Mouse (Mus musculus) kidney, adult 8-10 months (tissue): ENCODE results near the gene Klf11.
"Not testable (repeated sequence)": the region's sequence is repeated elsewhere in the genome, so short reads cannot be mapped to it uniquely, and the experiment has no call there.

Experiments used
- DNase-seq, 2 experiments: peaks; one replicate each; pipeline ENCODE4 v3.0.0; 2022

Gene Klf11

DNA sequence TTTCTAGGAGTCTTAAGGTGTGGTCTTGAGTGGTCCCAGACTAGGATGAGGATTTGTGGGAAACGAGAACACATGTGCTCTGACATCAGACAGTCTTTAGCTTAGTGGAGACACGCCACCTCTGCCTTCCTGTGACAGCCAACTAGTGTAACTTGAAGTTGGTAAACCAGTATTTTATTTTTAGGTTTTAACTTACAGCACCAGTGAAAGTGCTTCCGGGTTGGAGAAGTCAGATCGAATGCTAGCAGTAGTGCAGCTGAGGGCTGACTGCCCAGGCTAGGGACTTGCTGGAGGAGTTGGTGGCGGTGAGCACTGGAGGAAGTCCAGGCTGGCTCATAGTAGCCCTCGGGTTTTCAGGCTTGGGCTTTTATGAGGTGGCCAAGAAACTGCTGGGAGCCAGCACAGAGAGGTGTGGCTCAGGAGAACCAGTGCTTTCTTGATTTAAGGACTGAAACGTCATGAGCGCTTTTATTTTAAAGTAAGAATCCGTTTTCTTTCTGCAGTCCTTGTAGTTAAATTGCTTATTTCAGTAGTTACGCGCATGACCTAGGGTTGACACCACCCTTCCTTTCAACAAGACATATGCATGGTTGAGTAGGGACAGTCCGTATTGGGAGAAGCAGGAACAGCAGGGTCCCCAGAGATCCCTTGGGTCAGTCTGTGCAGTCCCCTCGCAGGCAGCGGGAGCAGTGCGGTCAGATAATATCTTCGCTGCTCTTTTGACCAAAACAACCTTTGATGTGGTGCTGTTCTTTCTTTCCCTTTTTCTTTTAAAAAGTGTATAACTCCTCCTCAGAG lies 3.2 kb downstream of the Klf11 start:
- no peak for DNase-seq

- DNase-seq = no peak
Measured at GRCm38 (mm10) chr12:24656436-24656835, 5.4 kb downstream of the Klf11 start.

DNA sequence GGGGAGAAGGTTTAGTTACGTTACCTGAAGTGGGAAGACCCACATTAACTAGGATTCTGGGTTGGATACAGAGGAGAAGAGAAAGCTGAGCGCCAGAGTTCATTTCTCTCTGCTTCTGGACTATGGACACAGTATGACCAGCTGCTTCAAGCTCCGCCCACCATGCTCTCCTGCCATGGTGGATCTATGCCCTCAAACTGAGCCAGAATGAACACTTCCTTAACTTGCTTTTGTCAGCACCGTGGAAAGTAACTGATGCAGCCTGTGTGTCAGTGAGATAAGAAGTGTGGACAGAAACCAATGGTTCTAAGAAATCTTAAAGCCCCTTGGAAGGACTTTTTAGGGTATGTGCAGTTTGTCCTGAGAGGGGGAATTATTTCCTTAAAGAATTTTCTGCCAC lies 7.9 kb downstream of the Klf11 start:
- DNase-seq = peak in 1 of 2 experiments; percentile 70

DNA sequence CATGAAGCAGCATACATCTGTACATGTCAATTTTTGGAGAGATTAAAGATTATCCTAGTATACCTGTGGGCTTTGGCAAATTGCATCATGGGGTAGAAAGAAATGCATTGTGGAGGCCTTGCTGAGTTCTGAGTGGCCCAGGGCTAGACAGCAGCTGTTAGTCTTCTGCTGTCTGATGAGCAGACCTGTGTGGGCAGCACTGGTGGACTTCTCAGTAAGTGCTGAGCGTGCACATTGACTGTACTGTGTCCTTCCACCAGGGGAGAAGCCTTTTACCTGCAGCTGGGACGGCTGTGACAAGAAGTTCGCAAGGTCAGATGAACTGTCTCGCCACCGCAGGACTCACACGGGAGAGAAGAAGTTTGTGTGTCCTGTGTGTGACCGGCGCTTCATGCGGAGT lies 8.8 kb downstream of the Klf11 start:
- DNase-seq = no peak

DNA sequence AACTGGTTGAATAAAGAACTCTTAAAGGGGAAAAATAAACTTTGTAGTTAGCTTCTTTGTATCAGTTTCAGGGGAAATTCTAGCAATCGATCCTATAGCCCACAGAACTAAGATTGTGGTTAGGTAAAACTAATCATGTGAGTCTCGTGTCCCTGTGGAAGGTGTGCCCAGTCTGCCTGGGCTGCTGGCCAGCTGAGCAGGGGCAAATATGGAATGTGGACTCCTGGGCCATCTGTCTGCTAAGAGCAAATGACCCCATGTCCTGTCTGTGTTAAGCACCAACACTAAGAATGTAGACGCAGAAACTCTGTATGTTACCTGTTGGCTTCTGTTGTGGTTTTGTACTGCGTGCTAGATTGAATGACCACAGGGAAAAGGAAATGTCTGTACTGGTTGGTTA lies 10.0 kb downstream of the Klf11 start:
- DNase-seq = peak; percentile 70 to 72

- no peak for DNase-seq
Measured at GRCm38 (mm10) chr12:24662131-24662530, 11.1 kb downstream of the Klf11 start.

DNA sequence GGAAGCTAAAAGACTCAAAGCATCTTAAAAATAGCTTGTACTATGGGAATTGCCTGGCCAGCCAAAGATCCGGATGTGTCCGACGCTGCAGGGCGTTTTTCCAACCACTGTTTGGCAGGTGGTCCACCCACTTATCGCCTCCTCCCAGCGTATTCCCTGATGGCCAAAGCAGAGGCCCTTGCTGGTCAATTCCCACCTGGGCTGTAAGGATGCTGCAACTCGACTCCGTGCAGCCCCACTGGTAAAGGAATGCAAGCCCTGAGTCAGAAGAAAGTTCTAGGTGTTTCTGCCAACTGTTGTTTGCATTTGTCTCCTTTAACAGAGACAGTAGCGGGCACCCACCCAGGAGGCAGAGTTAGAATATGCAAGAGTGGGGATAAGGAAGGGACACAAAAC lies 29.0 kb downstream of the Klf11 start:
- peak in 1 of 2 experiments; percentile 54 for DNase-seq

DNA sequence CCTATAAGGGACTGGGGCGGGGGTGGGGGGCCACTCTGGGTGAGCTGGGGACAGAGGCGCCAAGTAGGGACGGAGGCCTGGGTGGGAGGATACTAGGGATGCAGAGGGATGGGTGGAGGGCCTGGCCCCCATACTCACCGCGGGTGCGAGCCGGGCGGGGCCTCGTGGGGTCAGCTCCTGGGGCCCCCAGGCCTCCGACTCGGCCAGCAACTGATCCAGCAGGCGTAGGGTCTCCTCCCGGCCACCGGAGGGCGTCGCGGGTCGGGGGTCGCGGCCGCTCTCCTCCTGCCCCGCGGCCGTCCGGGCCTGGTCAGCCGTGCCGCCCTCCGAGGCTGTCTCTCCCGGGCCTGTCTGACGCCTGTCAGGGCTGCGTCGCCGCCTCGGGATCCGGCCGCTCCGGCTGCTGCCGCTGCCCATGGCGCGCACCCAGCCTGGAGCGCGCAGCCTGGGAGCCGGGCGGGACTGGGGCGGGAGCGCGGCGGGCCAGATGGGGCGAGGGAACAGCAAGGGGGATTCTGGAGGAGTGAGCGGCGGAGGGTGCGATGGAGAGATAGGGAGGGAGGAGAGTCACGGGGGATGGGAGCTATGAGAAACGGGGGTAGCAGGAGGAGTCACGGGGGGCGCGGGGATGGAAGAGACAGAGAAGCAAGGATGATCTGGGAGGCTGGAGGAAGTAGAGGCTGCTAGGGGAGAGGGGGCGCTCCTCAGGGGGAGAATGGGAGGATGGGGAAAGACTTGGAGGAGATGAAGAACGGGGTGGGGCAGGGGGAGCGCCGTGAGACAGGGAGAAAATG lies 29.6 kb downstream of the Klf11 start:
- DNase-seq = peak in 1 of 2 experiments; percentile 32

DNA sequence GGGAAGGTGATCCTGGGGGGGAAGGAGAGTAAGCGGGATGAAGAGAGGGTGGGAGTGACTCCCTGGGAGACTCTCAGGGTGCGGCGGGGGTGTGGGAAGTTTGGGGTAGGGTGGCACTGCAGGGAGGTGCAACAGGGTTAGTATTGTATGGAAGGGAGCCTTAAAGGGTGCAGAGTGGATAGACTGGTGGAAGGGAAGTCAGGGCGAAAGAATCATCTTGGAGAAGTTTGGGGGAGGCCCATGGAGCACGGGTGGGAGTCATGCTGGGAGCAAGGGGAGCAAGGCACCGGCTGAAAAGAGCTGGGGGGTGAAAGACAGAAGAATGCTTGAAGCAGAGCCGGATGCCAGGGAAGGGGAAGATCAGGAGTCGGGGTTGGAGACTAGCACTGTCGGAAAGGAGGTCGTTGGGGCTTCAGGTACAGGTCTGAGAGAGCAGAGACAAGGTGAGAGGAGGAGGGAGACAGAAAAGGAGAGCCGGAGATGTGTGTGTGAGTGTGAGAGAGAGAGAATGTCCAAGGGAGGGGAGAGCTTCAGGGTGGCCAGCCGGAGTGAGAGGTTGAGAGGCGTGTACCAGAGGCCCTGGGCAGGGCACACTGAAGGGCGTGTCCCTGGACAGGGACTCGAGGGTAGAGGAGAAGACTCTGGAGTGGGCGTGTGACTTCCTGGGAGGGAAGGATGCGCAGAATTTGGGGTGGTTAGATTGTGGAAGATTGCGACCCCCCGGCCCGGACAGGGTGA lies 30.4 kb downstream of the Klf11 start, which contains the start of gene Cys1:
Gene Cys1 (minus strand): TSS at position 528 of the 738 bp plus-strand sequence.
- DNase-seq = peak; percentile 84 to 89

DNA sequence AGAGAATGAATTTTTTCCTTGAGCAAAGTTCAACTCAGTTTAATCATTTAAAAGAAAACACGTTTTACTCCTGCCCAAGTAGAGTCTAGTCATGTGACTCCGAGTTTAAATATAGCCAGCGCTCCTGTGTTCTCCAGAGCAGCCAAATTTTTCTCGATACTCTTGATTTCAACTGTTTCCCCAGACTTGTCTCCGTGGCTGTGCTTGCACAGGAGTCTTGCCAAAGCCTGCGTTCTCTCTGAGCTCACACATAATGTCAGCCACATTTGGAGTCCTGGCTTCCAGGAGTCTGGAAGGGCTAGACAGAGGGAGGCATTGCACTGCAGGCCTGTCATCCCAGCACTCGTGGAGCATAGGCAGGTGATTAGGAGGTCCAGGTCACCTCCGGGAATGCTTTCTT lies 31.5 kb downstream of the Klf11 start:
- peak; percentile 87 to 90 for DNase-seq

- DNase-seq = peak; percentile 68 to 69
Measured at GRCm38 (mm10) chr12:24683461-24683860, 32.4 kb downstream of the Klf11 start.

DNA sequence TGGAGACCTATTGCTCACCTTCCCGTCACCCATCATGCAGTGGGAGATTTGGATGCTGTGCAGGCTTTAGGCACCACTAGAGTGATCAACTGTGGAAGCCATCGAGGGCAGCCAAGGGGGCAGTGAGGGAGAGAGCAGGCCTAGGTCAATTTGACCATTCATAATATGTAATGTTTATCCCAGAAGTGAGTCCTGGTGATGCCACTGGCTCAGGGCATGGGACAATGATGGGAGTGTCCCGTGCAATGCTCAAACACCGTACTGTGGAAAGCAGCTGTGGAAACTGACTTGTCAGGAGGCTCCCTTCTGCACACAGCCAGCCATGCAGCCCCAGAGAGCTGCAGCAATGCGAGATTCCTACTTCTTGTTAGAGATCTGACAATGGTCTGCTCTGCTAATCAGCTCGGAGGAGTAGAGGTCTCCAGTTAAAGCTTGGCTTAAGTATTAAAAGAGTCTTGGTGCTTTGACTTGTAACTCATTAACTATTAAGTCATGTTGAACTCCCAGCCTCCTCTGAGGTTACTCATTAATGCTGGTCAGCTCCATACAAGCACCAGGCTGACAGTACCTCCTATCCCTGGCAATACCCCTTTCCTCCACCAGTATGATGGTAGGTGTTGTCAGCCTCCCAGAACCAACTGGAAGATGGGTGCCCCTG lies 35.1 kb downstream of the Klf11 start:
- peak; percentile 66 to 92 for DNase-seq

- DNase-seq = no peak
Measured at GRCm38 (mm10) chr12:24686696-24687346, 35.7 kb downstream of the Klf11 start.

- peak; percentile 59 to 75 for DNase-seq
Measured at GRCm38 (mm10) chr12:24690351-24690750, 39.3 kb downstream of the Klf11 start.

DNA sequence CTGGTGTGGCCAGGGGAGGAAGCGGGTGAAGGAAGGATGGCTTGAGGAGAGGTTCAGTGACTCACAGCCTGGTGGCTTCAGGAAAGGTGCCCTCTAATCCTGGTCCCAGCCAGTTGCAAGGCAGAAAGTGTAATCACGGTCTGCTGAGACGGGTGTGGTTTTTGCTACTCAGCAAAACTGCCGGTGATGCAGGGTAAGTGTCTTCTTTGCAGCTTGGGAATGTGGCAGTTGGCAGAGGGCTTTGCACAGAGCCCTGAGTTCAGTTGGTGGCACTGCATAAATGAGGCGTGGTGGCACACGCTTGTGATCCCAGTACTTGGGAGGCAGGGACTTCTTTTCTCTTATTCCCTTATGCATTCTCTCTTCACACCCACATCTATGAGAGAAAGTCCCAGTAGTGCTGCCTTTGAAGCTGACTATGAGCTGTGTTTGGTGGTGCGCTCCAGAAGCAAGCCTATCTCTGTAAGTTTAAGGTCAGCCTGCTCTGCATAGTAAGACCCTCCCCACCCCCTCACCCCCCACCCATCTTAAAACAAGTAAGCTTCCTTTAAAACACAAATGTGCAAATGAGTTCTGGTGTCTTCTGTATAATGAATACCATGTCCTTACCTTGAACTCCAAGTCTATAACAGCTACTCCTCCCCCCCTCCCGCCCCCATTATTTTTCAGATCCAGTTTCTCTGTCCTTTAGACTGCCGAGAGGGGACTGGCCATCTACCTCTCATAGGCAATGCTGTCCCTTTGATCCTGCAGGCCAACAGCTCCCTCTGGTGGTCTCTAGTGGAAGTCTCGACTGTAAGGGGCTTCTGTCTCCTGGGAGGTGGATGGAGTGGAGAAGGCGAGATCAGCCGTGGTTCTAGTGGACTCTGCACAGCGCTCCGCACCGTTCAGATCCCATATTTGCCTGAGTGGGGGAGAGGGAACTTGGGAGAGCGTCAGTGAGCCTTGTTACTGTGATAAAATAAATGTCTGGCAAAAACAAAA lies 45.7 kb downstream of the Klf11 start:
- peak; percentile 84 to 91 for DNase-seq

GRCm38 (mm10) chr12:24697484-24698204 lies 46.6 kb downstream of the Klf11 start:
- peak in 1 of 2 experiments; percentile 58 for DNase-seq

DNA sequence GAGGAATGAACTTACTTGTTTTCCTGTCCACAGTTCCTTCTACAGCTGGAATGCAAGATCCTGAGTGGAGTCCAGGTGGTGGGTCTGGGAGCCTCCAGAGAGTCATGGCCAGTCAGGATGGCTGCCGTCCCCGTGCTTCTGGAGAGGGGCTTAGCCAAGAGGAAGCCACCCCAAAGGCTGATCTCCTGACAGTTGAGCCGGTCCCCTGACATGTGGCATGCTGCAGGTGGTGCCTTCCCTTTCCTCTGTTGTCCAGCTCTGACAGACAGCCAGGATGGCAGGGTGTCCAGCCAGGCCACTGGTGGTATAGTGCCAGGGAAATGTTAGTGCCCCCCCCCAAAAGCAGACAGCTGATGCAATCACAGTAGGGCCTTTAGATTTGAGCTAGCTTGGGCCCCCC lies 47.4 kb downstream of the Klf11 start:
- DNase-seq = no peak

DNA sequence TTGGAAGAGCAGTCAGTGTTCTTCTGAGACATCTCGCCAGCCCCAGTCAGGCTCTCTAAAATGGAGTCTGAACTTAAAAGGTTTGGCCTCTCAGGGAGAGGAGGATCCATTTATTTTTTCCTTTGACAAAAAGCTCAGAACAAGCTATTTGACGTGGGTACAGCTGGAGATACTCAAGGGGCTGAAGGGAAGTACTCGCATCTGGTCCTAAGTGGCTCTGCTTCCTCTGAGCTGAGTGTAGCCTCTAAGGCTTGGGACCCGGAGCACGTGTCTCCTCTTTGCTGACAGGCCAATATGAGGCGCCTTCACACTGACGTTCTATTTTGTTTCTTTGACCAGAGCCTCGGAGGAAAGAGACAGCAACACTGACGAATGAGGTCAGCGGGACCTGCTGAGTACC lies 48.5 kb downstream of the Klf11 start:
- no peak for DNase-seq

DNA sequence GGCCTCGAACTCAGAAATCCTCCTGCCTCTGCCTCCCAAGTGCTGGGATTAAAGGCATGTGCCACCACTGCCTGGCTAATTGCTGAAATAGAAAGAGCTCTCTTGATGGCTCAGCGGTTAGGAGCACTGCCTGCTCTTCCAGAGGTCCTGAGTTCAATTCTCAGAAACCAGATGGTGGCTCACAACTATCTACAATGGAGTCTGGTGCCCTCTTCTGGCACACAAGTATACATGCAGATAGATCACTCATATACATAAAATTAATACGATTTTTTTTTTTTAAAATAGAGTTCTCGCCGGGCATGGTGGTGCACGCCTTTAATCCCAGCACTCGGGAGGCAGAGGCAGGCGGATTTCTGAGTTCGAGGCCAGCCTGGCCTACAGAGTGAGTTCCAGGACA lies 50.5 kb downstream of the Klf11 start:
- not testable (repeated sequence) for DNase-seq

- no peak for DNase-seq
Measured at GRCm38 (mm10) chr12:24703013-24703412, 51.9 kb downstream of the Klf11 start.
